Mouse (Mus musculus) embryonic stem cell, embryonic (primary cell): ENCODE results near the gene Snx29.

Experiments used
- CTCF ChIA-PET, 4 experiments: fragments of 300-600 bp in 2 of 4; fragments of 350-600 bp in 2 of 4; sonication (Branson Sonifier 250); formaldehyde crosslinking; loops; one replicate each; lab custom pipeline; 2022; ENCODE audit warnings: inconsistent platforms in 2 of 4; lab: Charles Lee
- POLR2A ChIA-PET, 4 experiments: fragments of 300-600 bp in 2 of 4; fragments of 350-600 bp in 2 of 4; sonication (Branson Sonifier 250); formaldehyde crosslinking; loops; one replicate each; lab custom pipeline; 2022; ENCODE audit warnings: antibody characterized with exemption in 4 of 4, inconsistent platforms in 1 of 4; lab: Charles Lee

Snx29 gene

DNA sequence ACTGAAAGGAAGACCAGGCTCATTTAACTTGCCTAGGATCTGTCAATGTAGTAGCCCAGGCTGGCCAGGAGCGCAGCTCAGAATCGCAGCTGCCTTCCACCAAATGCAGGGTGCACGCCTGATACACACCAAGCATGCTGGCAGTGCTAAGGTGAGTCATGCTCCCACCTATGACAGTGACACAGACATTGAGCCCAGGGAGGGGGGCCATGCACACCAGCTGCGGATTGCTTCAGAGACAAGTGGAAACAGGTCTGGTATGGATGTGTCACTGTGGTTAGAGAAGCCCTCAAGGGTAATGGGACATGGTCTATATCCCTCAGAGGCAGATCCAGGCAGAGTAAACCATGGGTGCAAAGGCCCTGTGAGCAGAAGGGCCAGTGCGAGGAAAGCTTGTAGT, 425.2 kb downstream of the Snx29 start:
- ChIA-PET CTCF (no interaction called here), POLR2A (no interaction called here)

DNA sequence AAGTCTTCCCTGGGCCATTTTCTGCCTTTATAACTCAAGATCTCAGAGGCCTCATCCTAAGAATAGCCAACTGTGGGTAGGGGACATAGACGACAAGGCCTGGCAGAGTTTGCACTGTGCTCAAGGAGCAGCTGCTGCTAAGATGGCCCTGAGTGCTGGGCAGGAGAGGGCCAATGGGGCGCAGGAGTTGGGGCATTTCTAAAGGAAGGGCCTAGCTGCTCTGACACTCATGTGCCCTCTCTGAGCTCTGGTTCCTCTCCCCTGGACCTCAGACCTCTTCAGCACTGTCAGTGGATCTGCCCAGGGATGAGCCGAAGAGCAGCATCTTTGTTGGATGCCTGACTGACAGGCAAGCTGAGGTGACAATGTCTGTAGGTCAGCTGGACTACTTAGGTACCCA, 426.4 kb downstream of the Snx29 start:
- ChIA-PET POLR2A (no interaction called here), CTCF (no interaction called here)

DNA sequence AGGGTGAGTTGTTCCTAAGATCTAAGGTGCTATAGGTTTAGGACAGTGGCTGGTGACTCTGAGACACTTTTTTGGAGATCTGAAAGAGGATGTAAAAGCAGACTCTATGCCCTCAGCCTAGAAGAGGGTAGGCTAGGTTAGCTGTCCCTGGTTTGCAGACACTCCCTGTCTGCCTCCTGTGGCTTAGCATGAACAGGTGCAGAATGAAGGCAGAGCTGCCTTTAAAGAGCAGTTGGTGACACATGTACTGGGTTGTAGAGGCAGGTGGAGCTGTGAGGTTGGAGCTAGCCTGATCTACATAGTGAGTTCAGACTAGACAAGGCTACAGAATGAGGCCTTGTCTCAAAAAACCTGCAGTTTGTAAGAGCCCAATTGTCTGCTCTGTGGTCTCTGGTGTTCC, 427.9 kb downstream of the Snx29 start:
- ChIA-PET POLR2A (no interaction called here), CTCF (no interaction called here)

DNA sequence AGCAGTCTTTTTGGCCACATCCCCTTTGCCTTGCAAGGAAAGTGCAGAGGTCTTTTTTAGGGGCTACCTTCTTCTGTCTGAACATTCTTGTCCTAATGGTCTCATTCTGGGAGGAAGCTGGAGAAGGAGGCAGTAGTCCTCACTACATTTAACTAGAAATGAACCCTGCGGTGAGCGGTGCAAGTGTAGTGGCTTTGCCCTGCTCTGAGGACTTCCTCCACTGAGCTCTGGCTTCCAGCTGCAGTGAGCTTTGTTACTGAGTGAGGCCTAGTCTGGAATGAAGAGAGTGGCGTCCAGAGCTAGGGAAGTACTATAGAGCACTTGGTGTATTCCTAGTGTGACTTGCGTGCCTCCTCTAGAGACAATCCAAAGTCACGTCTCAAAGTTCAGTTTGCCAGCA, 429.8 kb downstream of the Snx29 start:
- POLR2A ChIA-PET = interaction anchor here in 2 of 4 experiments (1.7 to 2.4 kb wide), 2 partner anchors 9 to 10 kb away, joined by 5 to 8 read pairs; no protein-coding TSS in a partner anchor
- CTCF ChIA-PET = no interaction called here

DNA sequence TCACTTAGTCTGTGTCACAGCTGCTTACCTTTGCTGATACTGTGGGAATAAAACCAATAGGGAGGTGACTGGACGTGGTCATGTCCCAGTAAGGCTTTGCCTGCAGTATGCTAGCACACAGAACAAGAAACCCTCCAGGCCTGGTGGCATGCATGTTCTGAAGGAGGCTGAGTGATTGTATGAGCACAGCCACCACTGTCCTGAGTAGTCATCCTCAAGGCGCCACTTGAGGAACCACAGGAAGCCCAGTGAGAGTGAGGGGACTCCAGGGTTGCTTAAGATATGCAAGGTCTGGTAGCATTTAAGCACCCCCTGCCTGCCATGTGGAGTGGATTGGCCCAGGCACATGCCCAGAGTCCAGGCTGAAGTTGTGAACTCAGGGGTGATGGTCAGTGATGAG, 430.8 kb downstream of the Snx29 start:
- CTCF ChIA-PET = no interaction called here

DNA sequence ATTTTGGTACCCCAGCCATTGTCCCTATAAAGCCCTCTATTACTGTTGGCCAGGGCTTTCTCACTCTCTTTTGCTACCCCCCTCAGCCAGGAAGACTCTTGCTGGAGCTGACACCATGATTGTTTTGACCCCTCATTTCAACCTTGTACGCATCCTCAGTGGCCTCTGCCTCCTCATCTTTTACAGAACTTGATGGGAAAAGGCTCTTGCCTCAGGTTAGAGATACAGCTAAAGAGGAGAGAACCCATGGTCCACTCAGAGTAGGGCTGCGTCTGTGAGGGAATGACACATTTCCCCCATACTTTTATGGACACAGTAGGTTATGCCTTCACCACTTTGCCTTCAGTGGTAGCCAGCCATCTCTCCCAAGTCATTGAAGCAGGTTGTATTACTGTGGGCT, 431.4 kb downstream of the Snx29 start:
- ChIA-PET POLR2A (no interaction called here), CTCF (no interaction called here)

More for the DNA sequence above, 430.8 kb downstream of the Snx29 start:
- POLR2A ChIA-PET = interaction anchor here in 1 of 4 experiments (2.4 kb wide), 1 partner anchor 11 kb away, joined by 8 read pairs; no protein-coding TSS in a partner anchor

DNA sequence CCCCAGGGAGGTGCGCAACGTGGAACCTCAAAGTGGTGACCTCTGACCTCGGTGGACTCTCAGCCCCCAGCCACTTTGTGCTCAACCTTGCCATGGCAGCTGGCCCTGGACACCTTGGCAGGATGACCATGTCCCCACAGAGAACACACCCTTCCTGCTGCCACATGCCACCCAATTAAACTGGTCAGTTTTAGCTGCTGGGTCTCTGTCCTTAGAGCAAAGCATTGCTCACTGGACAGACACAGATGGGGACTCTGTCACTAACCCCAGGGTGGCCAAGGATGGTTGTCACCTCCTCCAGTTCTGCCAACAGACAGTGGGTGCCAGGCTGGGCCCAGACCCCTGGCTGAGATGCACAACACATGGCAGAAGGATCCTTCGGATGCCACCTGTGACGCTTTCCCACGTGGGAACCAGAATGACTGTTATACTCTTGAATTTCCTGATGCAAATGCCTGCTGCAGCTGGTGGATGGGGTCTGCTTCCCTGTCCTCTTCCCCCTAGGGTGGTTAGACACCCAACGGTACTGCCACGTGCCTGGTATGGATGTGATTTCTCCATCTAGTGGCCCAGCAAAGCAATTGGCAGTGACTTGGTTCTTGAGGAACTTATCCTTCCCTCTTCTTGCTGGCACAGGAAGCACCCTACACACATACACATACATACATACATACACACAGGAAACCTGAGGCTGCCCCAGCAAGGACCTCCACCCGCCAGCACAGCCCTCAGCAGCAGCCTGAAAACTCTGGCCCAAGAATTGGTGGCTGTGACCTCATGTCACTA, 432.8 kb downstream of the Snx29 start:
- POLR2A ChIA-PET = interaction anchor here in 1 of 4 experiments (0.6 kb wide), 1 partner anchor 1367 kb away, joined by 6 read pairs; no protein-coding TSS in a partner anchor
- CTCF ChIA-PET = no interaction called here

DNA sequence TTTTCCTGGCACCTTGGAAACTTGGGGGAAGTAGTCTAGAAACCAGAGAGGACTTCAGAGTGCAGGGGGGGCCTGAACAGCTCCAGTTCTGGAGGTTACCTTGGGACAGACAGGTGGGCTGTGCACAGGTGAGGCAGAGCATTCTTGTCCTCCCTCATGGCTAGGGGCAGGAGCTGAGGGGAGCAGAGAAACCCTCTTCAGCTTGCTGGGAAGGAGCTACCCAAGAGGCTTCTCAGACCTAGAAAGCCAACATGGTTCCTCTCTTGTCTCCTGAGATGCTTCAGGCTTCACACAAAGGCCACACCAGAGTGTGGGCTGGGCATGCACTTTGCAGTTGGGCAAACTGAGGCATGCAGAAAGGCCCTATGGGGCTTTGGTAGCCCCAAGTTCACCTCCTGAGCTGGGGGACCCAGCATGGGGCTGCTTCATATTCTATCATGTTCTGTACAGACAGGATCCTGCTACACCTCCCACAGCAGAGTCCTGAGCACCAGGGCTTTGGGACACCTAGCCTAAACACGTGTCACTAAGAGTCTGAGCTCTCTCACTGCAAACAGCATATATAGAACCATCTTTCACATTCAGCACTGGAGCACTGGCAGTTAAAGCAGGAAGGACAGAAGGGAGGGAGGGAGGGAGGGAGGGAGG, 434.0 kb downstream of the Snx29 start:
- CTCF ChIA-PET = interaction anchor here in 1 of 4 experiments (1.1 kb wide), 1 partner anchor 87 kb away, joined by 3 read pairs; no protein-coding TSS in a partner anchor
- POLR2A ChIA-PET = interaction anchor here in 2 of 4 experiments (0.7 kb wide), 2 partner anchors 211 to 448 kb away, joined by 3 to 12 read pairs; no protein-coding TSS in a partner anchor

DNA sequence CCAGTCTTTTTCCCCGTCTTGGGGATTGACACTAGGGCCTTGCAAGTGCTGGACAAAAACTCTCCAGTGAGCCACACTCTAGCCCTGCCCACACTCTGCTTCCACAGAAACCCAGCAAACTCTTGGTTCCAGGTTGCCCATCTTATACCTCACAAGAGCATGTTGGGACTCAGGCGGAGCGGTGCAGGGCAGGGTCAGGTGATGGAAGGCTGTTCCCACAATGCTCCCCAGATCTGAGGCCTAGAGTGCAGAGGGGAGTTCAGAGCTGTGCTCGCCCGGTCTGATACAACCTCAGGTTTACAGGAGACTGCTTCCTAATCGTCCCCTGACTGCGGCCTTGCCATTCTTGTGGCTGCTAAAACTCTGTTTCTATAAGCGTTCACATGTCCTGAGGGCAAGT, 434.8 kb downstream of the Snx29 start:
- ChIA-PET POLR2A (interaction anchor here in 1 of 4 experiments (0.9 kb wide), 1 partner anchor 11 kb away, joined by 3 read pairs; no protein-coding TSS in a partner anchor), CTCF (interaction anchor here in 1 of 4 experiments (1.1 kb wide), 1 partner anchor 87 kb away, joined by 3 read pairs; no protein-coding TSS in a partner anchor)

DNA sequence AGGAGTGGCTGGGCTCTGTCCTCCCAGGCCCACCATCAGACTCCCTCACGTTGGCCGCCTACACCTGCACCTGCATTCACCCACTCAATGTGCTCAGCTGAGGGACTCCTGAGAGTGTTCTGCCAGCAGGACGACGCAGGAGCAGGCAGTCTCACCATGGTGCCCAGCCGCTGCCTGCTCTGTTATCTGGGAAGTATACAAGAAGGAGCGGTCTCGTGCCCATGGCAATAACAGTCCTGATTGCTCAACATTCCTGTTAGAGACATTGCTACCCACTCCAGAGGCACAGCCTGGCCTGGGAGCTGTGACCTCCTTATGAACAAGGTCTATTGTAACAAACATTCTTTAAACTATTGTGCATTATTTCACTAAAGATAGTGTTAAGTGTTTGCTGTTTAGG, 435.2 kb downstream of the Snx29 start:
- POLR2A ChIA-PET = interaction anchor here in 1 of 4 experiments (0.9 kb wide), 1 partner anchor 12 kb away, joined by 3 read pairs; no protein-coding TSS in a partner anchor
- CTCF ChIA-PET = no interaction called here

DNA sequence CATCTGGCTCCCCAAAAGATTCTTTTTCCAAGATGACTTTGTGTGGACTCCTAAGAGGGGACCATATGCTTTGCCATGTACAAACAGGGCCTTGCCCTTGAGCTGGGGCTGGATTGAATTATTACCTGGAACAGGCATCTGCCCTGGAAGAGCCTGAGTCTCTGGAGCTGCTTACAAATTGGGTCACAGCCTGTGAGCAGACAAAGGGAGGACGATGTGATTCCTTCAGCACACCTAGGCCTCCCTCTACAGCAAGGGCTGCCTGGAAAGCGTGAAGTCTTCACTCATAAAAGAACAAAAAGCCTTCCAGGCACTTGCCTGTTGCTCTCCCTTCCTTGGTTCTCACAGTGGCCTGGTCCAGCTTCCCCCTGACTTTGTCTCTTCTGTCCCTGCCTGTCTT, 449.6 kb downstream of the Snx29 start:
- ChIA-PET CTCF (interaction anchor here in 1 of 4 experiments (0.6 kb wide), 1 partner anchor 121 kb away, joined by 9 read pairs; no protein-coding TSS in a partner anchor), POLR2A (interaction anchor here in 1 of 4 experiments (0.5 kb wide), 1 partner anchor 443 kb away, joined by 3 read pairs; no protein-coding TSS in a partner anchor)

DNA sequence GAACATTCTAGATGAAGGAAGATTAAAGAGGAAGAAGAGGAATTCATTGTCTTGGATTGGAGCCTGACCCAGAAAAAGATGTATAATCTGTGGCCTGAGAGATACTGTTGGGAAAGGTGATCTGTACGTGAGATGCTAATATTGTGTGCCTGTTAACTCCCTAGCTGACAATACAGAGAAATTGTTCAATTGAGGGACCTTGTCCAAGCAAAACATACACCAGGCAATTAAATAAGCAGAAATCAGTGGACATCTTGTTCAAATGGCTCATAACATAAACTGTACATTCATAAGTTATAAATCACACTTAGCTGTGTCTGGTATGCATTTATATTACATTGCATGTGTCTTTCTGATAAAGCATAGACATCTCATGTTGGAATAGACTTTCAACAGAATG, 451.6 kb downstream of the Snx29 start:
- CTCF ChIA-PET = no interaction called here
- POLR2A ChIA-PET = no interaction called here

DNA sequence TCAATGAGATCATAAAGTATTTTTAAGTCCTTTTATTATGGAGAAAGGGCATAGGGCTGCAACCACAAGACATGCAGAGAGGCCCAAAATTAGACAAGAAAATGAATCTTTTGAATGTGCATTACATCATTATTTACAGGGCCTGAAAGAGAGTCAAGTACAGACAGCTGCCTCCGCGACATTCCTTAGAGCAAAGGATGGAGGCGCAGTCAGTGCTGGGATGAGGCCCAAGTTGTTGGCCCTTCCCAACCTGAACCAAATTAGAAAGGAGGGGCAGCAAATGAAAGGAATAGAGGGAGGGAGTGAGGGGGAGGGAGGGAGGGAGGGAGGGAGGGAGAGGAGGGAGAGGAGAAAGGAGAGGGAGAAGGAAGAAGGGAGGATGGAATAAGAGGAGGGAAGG, 453.8 kb downstream of the Snx29 start:
- ChIA-PET POLR2A (interaction anchor here in 1 of 4 experiments (0.6 kb wide), 1 partner anchor 187 kb away, joined by 6 read pairs; no protein-coding TSS in a partner anchor), CTCF (no interaction called here)

DNA sequence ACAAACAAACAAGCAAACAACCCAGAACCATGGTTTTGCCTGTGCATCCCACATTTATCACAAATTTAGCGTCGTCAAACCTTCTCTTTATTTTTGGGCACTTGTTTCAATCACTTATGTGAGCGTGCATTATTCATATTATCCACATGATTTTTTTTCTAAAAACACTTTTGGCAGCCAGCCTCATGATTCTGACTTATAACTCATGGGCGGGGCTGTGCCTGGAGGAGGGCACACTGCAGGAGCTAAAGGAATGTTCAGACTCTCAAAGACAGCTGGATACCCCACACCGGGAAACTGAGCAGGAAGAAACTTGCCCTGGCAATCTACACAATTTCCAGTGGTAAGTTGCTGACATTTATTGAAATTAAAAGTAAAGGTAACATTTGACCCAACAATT, 455.5 kb downstream of the Snx29 start:
- POLR2A ChIA-PET = no interaction called here
- CTCF ChIA-PET = no interaction called here

DNA sequence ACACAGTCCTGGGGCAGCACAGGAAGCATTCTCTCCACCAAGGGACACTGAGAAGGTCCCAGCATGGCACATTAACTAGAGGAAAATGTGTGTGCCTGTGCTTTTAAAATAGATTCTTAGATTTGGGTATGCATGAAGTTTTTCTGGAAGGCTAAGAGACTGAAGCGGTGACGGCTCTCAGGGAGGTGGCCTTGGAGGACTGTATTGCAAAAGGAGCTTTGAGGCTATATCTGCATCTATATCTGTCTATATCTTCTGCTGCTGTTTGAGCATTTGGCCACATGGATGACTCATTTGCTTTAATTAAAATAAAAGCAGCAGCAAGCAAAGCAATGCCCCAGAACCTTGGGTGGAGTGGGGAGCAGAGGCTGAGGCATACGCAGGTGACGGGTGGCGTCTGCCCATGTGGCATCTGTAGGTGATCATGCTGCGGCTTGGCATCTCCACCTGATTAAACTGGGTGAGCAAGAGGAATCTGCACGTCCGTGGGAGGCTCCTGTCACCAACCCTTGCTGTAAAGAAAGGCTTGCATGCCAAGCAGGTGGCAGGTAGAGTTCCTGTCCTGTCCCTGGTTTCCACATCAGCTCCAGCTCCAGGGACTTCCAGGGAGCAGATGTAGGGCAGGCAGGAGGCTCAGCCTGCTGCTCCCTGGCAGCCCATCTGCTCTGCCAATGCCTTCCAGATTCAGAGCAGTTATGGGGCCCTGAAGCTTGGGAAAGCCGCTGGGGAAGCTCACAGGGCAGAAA, 456.2 kb downstream of the Snx29 start:
- ChIA-PET CTCF (no interaction called here), POLR2A (interaction anchor here in 1 of 4 experiments (1.1 kb wide), 1 partner anchor 129 kb away, joined by 3 read pairs; no protein-coding TSS in a partner anchor)

DNA sequence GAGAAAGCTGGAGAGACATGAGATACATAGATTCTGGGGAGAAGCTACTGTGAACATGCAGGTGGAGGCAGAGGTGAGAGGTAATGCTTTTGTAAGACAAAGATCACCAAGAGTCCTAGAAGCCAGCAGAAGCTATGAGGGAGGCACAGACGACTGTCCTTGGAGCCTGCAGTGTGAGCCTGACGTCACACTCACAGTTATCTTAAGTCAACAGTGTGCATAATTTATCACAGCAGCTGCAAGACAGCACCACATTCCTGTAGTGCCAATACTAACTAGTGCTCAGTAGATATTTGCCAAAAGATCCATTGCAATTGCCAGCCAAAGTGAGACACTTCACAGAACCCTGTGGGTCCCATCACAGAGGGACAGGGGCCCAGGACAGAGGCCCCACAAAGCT, 459.4 kb downstream of the Snx29 start:
- POLR2A ChIA-PET = interaction anchor here in 1 of 4 experiments (0.6 kb wide), 1 partner anchor 859 kb away, joined by 3 read pairs; no protein-coding TSS in a partner anchor
- CTCF ChIA-PET = interaction anchor here in 1 of 4 experiments (1.1 kb wide), 1 partner anchor 313 kb away, joined by 3 read pairs; no protein-coding TSS in a partner anchor

DNA sequence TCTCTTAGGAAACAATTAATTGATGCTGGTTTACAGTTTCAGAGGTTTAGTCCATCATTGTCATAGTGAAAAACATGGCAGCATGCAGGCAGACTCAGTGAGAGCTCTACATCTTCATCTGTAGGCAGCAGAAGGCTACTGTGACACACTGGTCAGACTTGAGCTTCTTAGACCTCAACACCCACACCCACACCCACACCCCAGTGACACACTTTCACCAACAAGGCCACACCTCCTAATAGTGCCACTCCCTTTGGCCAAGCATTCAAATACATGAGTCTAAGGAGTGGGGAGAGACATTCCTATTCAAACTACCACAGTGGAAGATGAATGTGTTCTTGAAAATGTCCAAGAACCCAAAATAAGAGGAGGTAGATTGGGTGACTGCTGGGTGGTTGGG, 460.6 kb downstream of the Snx29 start:
- ChIA-PET POLR2A (interaction anchor here in 1 of 4 experiments (0.6 to 1.5 kb wide), 2 partner anchors 12 kb away, joined by 3 to 6 read pairs; no protein-coding TSS in a partner anchor), CTCF (no interaction called here)

DNA sequence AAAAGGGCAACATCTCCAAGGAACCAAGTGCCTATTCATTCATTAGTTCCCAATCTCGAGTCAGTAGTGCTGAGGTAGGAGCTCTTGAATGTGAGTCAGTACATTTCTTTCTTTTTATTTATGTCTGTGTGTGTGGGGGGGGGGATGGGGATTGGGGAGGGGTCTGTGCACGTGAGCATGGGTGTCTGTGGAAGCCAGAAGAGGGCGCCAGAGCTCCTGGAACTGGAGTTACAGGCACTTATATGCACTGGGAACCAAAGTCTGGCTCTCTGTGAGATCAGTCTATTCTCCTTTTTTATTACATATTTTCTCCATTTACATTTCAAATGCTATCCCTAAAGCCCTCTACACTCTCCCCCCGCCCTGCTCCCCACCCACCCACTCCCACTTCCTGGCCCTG, 461.6 kb downstream of the Snx29 start:
- CTCF ChIA-PET = no interaction called here

DNA sequence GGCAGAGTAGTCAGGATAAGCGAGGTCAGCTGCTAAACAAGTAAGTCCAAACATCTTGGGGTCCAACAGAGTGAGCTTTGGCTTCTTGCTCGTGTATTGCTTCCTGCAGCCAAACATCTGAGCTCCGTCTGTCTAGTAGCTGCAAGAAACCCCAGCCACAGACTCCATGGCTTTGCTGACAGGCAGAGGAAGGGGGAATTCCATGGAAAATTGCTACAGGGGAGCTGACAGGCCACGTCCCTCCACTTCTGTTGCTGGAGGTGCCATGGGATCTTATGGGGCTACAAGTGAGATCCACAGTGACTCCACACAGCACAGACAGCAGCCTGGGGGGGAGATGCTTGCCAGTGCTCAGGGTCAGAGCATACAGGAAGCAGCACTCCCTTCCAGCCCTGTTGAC, 463.1 kb downstream of the Snx29 start:
- ChIA-PET POLR2A (interaction anchor here in 1 of 4 experiments (1.7 kb wide), 1 partner anchor 42 kb away, joined by 3 read pairs; no protein-coding TSS in a partner anchor), CTCF (no interaction called here)

More for the DNA sequence above, 461.6 kb downstream of the Snx29 start:
- POLR2A ChIA-PET = interaction anchor here in 2 of 4 experiments (0.6 to 1.7 kb wide), 6 partner anchors 13 to 848 kb away, joined by 3 to 9 read pairs (median 3); partner anchors contain the start of gene Cpped1 (in 1 of the 2)
